Mouse (Mus musculus) spleen, postnatal 10 days (tissue): ENCODE measurements at regions not wholly inside any gene's neighbourhood (a gene's known extent, or its start where the extent isn't known, plus 50 kb on each side); places are given as distances from the start of the nearest gene placed in this dataset.

Experiments
- DNase-seq, 2 experiments: peaks; one replicate each; pipeline ENCODE4 v3.0.0; 2021 to 2022; ENCODE audit warnings: low spot score in 2 of 2

DNA sequence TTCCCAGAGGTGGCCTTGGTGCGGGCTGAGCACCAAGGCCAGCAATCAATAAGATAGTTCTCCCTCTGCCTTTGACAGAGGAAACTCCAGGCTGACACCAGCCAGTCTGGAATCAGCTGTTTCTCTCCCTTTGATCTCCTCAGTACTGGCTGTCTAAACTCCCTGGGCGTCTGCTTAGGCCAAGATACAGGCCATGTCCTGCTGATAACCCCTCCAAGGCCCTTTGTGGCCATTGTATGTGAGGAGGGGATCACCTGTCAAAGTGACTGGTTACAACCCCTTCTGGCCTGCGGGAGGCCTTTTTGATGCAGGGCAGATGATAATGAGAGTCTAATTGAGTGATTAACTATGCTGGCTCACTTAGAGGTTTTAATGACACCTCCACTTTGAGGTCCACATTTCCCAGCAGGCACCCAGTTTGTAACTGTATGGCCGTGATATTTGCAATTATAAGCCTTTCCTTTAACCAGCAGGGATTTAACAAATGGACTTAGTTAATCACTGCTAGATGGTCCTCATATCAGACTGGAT is 777.8 kb downstream of the Kcnj2 start:
- no peak for DNase-seq

DNA sequence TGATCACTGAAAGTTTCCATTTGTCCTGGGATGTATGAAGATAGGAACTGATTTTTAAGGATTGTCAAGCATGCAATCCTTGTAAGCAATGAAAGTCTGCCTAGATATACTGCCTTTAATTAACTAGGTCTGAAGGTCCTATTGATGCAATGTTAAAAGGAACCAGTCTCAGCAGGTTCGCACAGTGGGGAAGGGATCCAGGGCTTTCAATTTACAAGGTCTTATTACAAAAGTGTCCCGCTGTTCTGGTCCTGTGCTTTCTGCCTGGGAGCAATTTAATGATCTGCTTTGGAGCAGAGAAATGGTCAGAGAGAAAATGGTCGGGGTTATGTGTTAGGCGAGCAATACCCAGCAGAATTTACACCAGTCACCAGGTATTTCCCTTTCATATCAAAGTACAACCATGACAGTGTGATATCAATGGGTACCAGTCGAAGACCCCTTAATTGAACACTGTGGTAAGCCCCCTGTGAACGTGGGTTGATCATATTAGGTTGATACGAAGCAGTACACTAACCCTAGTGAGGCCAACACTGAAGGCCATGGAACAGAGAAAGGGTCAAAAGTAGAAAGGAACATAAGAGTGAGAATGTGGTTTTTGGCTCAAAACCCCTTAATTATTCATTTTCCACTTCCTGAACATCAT is 778.5 kb downstream of the Kcnj2 start:
- no peak for DNase-seq

DNA sequence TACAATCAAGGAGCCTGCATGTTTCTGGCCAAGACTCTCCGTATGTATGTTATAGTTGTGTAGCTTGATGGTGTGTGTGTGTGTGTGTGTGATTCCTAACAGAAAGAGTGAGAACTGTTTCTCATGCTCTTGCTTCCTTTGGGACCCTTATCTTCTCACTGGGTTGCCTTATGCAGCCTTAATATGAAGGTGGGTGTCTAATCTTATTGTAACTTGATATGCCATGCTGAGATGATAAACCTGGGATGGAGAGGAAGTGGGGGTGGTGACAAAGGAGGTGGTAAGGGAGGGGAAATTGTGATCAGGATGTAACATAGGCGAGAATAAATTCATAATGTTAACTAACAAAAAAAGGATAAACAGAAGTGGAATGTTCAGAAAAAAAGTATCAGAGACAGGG is 791.3 kb downstream of the Kcnj2 start:
- no peak for DNase-seq

DNA sequence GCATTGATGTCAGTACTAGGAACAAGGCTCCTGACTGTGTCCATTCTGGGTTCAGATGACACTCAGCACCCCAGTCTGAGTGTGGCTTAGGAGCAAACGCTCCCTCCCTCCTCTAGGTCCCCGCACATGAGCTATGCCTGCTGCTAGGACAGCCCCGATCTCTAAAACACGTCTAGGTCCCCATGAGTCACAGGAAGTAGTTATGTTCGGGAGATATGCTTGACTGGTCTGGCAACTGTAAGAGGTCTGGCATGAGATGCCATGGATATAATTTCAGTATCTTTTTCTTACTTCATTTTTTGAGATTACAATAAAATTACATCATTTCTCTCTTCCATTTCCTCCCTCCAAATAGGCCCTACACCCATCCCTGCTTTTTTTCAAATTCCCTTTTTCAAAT is 792.1 kb downstream of the Kcnj2 start:
- no peak for DNase-seq

DNA sequence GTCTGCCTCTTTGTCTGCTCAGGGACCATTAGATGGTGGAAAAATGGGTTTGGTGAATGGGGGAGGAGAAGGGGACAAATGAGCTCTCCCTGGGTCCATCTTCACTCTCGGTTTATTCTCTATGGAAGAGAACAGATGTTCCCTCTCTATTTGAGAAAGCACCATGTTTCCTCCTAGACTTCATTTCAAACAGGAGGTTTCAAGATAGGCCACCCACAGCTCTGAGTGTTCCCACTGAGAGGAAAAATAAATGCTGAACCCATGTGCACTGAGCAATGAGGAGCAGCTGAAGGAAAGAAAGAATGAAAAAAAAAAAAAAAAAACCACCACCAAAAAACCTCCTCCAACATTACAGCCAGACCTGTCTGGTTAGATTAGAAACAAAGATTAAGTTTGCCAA is 799.2 kb downstream of the Kcnj2 start:
- no peak for DNase-seq

DNA sequence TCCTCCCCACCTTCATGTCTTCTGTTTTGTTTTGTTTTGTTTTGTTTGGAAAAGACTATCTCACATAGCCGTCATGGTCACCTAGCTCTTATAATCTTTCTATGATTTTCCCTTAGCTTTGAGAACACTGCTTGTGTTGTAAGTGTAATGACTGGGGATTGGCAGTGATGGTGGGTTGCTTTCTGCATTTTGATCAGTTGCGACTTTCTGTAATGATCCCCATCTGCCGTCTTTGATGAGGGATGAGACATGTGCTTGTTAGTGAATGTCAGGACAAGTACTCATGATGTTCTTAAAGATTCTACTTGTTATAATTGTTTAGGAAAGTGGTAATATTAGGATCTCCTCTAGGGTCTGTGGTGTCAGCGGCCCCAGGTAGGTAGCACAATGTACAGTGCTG is 809.4 kb downstream of the Kcnj2 start:
- DNase-seq: no peak

DNA sequence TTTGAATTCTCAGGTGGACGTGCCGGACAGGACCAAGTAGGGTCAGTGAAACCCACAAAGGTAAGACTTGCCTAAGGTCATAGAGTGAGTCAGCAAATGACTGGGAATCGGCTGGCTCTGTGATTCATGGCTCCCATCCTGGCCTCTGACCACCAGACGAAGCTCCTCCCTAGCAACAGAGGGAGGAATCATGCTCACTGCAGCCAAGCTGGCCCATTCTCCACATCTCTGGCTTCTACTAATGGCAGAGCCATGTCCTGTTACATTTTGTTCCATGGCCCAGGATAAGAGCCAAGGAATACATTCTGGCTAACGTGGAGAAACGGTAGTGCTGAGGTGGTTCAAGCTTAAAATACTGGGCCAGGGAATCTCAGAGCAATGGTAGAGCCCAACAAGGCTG is 814.2 kb downstream of the Kcnj2 start:
- no peak for DNase-seq

DNA sequence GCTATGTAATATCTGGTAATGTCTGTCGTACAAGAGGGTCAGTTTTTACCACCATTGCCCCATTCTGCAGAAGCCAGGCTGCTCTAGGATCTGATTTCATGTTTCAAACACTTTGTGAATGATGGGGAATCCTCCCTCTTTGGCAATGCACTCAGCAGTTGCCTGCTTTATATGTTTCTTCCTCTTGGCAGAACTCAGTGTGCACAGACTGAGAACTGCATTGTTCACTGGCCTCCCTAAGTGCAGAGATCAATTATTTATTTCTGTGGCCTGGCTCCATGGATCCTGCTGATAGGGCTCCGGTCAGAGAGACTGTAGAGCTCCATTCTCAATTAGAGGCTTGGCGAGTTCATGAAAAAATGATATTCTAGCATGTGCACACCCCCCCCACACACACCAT is 824.1 kb downstream of the Kcnj2 start:
- DNase-seq: no peak

DNA sequence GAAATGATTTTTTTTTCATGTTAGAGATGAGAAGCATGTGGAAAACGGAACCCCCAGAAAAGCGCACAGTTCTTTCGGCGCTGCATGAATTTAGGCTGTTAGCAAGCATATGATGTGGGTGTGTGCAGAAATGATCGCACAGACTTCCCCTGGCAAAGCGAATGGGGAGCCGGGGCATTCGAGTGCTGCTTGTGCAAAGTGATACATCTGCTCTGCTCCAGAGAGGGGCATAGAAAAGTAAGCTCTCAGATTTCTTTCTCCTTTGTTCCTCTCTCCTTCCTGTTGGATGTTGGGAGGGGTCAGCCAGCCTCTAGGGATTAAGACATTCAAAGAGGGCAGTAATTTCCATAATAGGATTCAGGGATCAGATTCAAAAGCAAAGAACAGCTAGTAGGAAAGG is 827.9 kb downstream of the Kcnj2 start:
- DNase-seq: no peak

DNA sequence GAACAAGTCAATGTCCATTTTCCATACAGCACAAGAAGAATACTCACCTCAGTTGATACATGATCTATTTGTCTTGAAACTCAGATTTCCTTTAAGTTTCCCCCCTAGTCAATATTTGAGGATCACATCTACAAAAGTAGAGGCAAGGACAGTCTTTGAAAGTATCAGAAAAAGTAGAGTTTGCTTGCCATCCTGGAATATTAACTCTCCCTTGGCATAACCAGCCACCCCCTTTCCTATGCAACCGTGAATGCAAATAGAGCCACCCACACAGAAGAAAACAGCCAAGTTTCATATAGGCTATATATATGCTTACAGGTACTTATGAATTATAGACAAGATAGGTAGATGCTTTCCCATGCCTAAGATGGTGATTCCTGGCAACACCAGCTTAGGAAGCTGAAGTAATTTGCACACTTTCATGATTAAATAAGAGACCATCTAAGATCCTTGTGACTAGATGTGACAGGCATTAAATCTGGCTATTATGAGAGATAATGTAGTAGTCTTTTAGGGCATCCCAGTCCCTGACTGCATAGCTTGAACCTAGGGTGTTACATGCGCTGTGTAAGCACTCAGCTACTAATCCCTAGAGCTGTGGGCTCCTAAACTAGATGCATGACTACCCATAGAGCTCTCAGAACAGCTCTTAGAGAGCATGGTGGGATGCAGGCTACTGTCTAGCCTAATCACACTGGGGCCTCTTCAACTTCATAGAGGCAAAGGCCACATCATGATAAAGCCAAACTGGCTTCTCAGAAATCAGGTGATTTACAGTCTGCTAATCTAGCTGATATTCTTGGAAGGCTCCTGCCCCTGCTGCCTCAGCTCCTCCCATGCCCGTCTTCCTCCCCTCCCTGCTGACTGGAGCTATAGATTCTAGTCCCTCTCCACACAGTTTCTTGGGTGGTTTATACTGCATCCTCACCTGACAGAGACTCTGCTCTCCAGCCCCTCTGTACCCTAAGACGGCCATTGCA is 829.5 kb downstream of the Kcnj2 start:
- no peak for DNase-seq

DNA sequence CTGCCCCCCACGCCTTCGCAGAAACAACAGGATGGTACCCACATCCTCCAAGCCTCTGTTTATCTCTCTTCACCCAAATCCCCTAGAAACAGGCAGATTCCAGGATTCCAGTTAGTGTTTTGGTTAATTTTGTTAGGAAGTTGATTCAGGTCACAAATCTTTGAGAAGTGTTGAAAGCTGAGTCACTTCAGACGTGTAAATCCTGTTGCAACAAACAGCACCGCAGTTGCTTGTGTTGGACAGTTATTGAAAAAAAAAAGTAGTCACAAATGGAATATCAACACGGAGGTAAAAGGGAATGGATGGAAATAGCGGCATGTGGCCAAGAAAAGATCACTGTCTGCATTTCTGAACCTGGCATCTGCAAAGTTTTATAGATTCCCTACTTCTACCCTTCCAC is 831.0 kb downstream of the Kcnj2 start:
- DNase-seq: no peak

DNA sequence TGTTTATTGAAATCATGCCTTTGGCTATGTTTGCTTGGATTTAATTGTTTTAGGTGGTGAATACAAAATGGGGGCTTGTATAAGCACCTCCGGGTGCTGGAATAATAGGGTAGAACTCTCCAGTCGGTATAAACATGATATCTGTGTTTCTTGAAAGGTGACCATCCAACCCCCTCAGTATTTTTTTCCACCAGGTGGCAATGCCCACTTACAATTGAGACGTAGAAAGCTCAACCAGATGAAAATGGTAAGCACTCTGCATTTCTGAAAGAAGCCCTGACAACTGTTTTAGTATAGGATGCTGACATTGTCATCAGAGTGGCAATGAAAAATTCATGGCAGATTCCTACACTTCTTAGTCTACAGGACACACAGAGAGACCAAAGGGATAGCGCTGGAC is 838.1 kb downstream of the Kcnj2 start:
- no peak for DNase-seq

DNA sequence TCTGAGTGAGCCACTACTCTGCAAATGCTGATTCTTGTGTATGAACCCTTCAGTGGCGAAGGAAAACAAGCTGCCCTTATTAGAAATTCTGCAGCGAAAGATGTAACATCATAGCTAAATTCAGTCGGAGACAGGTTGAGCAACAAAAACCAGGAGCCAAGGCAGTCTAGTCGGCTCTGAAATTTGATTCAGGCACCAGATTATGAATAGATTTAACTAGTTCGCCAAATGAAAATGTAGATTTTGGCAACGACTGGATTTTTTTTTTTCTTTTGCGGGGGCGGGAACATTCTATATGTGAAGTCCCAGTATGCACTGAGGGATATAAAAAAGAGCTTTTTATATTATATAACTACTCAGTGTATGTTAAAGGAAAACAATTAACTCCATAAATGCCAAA is 847.9 kb downstream of the Kcnj2 start:
- no peak for DNase-seq

DNA sequence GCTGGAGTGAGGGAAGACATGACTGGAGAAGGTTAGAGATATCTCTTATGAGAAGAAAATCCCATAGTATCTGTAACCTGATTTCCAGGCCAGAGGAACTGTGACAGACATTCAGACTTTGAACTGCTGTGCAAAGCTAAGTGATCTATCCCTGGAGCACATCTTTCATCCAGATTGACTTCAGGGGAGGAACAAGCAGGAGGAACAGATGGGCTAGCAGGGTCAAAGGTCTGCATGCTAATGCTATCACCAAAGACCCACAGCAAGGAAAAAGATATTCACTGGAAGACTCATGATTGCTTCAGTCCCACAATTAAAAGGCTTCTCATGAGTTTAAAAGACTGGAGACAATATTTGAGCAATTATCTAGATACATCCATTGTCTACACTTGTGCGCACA is 855.7 kb upstream of the Sox9 start:
- DNase-seq: no peak

DNA sequence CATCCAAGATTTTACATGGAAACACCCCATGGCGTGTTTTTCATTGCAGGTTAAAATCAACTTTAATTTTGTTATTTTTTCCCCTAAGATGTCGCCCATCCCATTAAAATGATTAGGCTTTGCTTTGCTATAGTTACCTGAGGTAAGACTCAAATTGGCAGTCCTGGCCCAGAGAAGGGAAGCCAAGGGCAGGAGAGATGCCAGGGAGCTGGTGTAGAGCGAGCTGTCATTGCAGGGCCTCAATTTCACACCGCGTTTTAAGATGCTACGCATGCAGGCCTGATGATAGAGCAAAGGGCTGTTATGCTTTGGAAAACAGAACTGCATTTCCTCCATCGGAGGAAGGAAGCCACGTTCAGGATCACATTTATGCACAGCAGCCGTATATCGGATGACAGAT is 852.7 kb upstream of the Sox9 start:
- DNase-seq: no peak

DNA sequence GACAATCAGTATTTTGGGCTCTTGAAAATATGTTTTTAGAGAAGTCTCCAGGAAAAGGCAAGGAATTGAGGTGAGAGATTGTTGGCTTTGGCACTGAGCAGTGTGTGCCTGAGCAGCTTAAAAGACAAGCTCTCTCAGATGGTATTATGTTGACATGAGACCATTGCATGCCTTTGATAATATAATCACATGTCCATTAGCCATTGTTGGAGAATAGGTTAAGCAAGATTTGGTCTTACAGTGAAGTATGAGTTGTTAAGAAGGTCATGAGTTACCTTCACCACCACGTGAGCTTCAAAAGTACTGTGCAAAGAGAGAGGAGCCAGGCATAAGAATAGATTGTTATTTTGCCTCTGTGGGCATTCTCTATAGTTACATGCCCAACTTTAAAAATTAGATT is 850.0 kb upstream of the Sox9 start:
- no peak for DNase-seq

DNA sequence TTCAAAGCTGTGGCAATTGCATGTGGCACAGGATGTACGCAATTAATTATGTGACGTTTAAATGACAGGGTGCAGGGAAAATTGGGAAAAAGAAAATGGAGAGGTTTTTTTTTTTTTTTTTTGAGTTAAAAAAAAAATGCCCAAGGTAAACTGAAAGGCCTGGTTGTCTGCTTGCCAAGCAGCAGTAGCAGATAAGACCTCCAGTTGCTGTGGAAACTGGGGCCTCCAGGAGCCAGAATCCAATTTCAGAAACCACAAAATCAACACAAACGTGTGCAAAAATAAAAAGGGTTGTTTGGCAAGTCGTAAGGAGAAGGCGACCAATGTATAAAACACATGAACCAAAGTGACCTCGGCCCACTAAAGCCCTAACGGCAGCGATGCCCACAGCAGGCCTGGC is 837.7 kb upstream of the Sox9 start:
- no peak for DNase-seq

DNA sequence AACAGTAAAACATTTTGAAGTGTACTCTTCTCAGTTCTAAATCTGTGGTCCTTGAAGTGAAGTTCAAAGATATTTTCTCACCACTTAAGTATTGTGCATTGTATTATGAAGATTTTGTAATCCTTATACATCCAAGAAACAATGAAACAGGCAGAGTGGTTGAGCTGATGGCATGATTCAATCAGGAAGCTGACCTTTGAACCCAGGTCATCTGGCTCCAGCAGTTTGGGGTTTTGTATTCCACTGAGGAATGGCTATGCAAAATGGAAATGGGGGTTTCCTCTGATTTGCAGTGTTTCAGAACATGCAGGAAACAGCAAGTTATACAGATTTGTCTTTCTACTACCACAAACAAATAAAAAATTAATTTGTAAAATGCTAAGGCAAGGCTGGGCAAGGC is 836.2 kb upstream of the Sox9 start:
- no peak for DNase-seq

DNA sequence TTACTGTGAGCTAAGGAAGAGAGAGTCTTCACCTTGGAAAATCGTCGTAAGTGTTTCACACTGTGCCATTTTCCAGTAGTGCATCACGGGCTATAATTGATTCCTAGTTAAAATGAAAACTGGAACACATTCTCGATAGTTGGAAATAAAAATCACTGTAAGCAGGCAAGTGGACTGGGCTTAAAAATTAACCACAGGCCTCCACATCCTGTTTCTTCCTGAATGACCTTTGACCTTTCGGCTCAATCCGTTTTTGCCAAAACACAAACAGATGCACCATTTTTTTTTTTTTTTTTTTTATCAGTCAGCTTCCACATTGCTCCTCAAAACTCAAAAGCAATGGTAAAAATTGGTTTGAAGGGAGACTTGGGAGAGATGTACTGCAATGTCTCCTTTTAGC is 834.4 kb upstream of the Sox9 start:
- no peak for DNase-seq

DNA sequence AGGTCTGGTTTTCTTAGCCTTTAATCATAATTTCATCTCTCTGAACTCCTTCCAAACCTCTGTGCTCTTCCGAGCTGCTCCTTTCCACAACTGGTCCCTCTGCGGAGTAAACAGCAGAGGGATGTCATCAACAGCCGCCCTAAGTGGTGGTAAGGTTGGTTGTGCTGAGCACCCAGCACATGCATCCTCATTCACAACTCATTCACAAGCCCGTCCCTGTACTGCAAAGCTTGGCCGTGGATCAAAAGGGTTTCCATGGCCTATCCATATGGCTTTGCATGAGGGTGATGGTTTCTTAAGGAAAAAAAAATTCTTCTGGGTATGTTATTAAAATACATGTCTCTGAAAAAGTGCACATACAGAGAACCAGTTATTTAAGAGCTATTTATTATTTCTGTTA is 828.6 kb upstream of the Sox9 start:
- DNase-seq: no peak

DNA sequence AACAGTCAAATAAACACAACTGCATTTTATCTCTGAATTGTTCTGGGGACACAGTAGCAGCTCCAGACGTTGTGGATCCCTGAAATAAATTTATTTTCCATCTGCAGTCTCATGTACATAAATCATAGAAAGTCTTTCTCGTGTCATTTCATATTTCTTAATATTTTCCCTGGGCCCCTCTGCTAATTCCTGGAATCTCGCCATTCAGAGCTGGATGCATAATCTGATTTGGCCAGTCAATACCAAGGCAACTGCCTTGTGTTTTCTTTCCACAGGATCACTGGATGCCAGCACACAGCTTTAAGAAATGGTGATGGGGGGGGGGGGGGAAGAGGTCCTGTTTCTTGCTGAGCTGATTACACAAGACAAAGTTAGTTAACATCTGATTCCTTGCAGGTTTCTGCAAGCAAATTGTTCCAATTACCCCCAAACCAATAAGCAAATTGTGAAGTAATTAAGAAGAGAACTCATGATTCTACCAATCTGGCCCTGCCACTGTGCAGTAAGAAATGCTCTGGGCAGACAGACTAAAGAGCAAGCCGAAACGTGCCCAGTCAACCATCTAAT is 824.2 kb upstream of the Sox9 start:
- DNase-seq: no peak

DNA sequence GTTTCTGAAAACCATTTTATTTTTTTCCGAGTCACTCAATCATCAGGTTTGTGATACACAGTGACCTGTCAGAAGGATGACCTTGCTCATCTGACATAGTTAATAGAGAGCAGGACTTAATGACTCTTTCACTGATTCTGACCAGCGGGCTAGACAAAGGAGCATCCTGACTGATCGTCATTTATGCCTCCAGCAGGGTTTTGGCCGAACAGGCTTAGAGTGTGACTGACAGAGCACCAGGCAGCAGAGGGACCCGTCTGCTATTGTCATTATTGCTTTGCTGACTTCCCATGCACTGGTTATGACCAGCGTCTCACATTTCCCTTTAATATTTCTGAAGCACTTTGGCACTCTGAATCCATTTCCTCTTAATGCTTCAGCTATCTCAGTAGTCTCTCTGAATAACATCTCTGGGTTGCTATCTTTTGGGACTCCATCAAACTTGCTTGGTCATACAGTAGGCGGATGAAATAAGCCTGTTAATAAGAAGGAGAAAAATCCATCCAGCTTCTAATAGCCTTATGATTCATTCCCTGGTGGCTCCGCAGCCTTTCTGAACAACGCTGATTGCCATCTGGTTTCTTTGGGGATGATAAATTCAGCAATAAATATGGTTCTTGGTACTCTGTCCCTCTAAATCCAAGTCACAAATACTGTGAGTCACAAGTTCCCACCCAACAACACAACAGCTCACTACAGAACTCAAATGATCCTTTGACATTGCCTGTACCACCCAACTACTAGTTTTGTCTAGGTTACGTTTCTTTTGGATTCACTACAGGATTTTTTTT is 820.8 kb upstream of the Sox9 start:
- no peak for DNase-seq
